Mouse (Mus musculus) adrenal gland, postnatal 14 days (tissue): ENCODE data around the gene Pmis2. TPM values are rescaled to one million over a fixed set of nuclear protein-coding genes. Genes with fewer than 3 reads are reported as not detected.
A peak's percentile ranks its signal among the peaks of the same experiment; 100 is the strongest.

Experiments
- DNase-seq: peaks from one replicate; pipeline ENCODE4 v3.0.0; 2021; ENCODE audit warnings: mixed read lengths
- total RNA-seq: library from RNA; stranded (reverse); gene quantifications from 2 replicates; pipeline ENCODE4 v1.2.3, GENCODE M21; 2021

Gene Pmis2
- total RNA-seq, 1 experiment from 2014 or later, result not detected

DNA sequence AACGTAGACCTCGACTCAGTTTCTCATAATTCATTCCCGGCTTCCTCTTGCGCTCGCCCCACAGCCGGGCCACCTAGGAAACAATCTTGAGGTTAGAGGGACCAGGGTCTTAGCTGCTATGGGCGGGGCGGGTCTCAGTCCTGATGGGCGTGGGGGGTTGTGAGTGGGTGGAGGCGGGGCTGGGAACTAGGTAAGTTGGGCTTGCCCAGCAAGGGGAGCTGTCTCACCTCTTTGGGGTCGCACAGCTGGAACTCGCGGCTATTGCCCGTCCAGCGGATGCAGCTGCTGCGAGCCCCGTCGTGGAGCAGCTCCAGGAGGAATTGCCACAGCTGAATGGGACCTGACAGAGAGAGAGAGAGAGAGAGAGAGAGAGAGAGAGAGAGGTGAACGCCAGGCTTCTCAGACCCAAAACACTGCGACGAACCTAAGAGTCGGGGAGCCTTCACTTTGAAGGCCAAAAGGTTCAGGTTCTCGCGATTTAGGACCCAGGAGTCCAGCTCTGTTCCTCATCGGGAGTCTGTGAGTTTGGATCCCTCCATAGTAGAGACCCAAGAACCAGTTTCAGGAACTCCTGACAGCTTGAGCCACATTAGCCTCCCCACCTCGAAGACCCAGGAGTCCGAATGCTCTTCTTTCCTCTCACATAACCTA, 37.5 kb downstream of the Pmis2 start:
- no peak for DNase-seq

- DNase-seq, result no peak
Measured at GRCm38 (mm10) chr7:30629013-30629412, 42.4 kb downstream of the Pmis2 start.

DNA sequence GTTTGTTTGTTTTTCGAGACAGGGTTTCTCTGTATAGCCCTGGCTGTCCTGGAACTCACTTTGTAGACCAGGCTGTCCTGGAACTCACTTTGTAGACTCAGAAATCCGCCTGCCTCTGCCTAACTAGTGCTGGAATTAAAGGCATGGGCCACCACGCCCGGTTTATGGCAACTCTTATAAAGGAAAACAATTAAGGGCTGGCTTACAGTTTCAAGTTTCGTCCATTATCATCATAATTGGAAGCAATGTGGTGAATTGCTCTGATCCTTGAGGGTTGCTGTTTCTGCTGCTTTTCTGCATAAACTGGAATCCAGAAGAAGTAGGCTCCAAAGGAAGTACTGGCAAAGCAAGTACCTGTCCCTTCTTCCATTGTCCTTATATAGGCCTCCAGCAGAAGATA, 44.8 kb downstream of the Pmis2 start:
- DNase-seq, result no peak

DNA sequence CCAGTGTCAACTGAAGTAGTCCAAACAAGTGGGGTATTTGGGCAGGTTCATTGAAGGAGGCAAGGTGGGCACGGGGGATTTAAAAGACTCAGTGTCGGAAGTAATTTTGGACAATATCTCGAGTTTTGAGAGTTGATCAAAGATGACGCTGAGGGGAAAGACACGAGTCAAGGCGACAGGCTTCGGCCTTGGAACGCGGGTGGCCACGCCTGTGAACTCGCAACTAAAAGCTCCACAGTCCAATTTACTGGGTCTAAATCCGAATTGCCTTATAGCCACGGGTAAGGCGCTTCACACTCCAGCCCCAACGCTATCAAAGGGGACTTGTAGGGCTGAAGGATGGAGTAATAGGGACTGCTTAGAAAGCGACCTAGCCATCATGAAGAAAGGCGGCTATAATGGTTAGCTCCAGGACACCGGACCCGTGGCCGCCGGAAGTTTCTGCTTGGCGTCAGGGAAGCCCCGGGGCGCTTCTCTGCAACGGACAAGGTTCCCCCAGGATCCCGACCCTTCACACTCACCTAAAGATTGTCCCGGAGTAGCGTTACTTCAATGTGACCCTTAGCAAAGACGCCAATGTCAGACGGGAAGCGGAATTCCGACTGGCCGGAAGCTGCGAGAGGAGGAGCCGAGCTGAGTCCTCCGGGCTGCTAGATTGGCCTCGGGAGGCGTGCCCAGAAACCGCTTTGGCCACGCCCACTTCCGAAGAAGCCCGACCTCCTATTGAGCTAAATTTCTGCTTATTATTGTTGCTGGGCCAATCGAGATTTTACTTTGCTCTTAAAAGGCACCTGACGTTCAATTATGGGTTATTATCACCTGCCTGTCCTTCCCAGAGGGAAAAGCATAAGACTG, 45.6 kb downstream of the Pmis2 start, which contains the start of gene Cox6b1:
Cox6b1 (minus strand) TSS at position 622 of the 855 bp plus-strand sequence.
- peak; percentile 93 for DNase-seq

Other genes starting within 250 kb of the Pmis2 start
- 2.8 and 3.9 TPM in 2 replicates for gene Nfkbid, start 249.9 kb downstream of the Pmis2 start, total RNA-seq
- gene Aplp1, start 226.1 kb downstream of the Pmis2 start, total RNA-seq, result 21.3 and 28.3 TPM in 2 replicates
- gene Kirrel2, start 213.9 kb downstream of the Pmis2 start, total RNA-seq, result not detected in 2 replicates
- 0.11 TPM in 1 of 2 replicates, not detected in the other for gene Nphs1, start 213.3 kb downstream of the Pmis2 start, total RNA-seq
- 2.6 and 33.4 TPM in 2 replicates for gene Prodh2, start 178.0 kb downstream of the Pmis2 start, total RNA-seq
- 8.3 and 8.9 TPM in 2 replicates for gene Arhgap33, start 136.5 kb downstream of the Pmis2 start, total RNA-seq
- 24.2 and 29.4 TPM in 2 replicates for gene Hspb6, start 119.4 kb downstream of the Pmis2 start, total RNA-seq
- 7.6 and 9.2 TPM in 2 replicates for gene Proser3, start 119.3 kb downstream of the Pmis2 start, total RNA-seq
- 41.6 and 46.3 TPM in 2 replicates for gene Lin37, start 111.8 kb downstream of the Pmis2 start, total RNA-seq
- 60.3 and 66.8 TPM in 2 replicates for gene U2af1l4, start 108.3 kb downstream of the Pmis2 start, total RNA-seq
- gene Gm49396, start 108.3 kb downstream of the Pmis2 start, total RNA-seq, result 3.8 and 4.6 TPM in 2 replicates
- 117 and 125 TPM in 2 replicates for gene Psenen, start 108.0 kb downstream of the Pmis2 start, total RNA-seq
- gene Igflr1, start 106.2 kb downstream of the Pmis2 start, total RNA-seq, result 5.1 and 7.8 TPM in 2 replicates
- 45.7 and 54.0 TPM in 2 replicates for gene Kmt2b, start 82.9 kb downstream of the Pmis2 start, total RNA-seq
- gene Zbtb32, start 72.7 kb downstream of the Pmis2 start, total RNA-seq, result 0.85 and 1.1 TPM in 2 replicates
- 0.22 and 0.45 TPM in 2 replicates for gene Upk1a, start 58.8 kb downstream of the Pmis2 start, total RNA-seq
- gene Cox6b1, start 45.5 kb downstream of the Pmis2 start, total RNA-seq, result 3,197 and 3,382 TPM in 2 replicates
- not detected in 2 replicates for gene Etv2, start 35.8 kb downstream of the Pmis2 start, total RNA-seq
- gene Rbm42, start 21.3 kb downstream of the Pmis2 start, total RNA-seq, result 78.2 and 81.2 TPM in 2 replicates
- 10.4 and 11.9 TPM in 2 replicates for gene Haus5, start 6.6 kb downstream of the Pmis2 start, total RNA-seq
- 1.4 and 3.4 TPM in 2 replicates for gene 2200002J24Rik, start 27.3 kb upstream of the Pmis2 start, total RNA-seq
- 3.0 TPM in 2 replicates for gene Atp4a, start 40.6 kb upstream of the Pmis2 start, total RNA-seq
- 215 and 242 TPM in 2 replicates for gene Tmem147, start 57.9 kb upstream of the Pmis2 start, total RNA-seq
- gene Gapdhs, start 72.1 kb upstream of the Pmis2 start, total RNA-seq, result not detected in 2 replicates
- gene Sbsn, start 79.9 kb upstream of the Pmis2 start, total RNA-seq, result 76.3 and 82.7 TPM in 2 replicates
- gene Dmkn, start 92.2 kb upstream of the Pmis2 start, total RNA-seq, result 2.2 and 3.5 TPM in 2 replicates
- 1.3 and 2.1 TPM in 2 replicates for gene Krtdap, start 116.3 kb upstream of the Pmis2 start, total RNA-seq
- gene Ffar2, start 152.2 kb upstream of the Pmis2 start, total RNA-seq, result 1.1 TPM in 2 replicates
- 0.26 and 0.38 TPM in 2 replicates for gene Ffar3, start 184.6 kb upstream of the Pmis2 start, total RNA-seq
- 0.41 TPM in 1 of 2 replicates, not detected in the other for gene Ffar1, start 190.0 kb upstream of the Pmis2 start, total RNA-seq
- gene Cd22, start 208.7 kb upstream of the Pmis2 start, total RNA-seq, result 3.2 and 14.1 TPM in 2 replicates
- 0.33 and 0.90 TPM in 2 replicates for gene Mag, start 243.3 kb upstream of the Pmis2 start, total RNA-seq